Mouse (Mus musculus) MEL-GATA-1-ER (cell line): ENCODE measurements around the gene Znrf3.

ENCODE experiments used
- DNase-seq: peaks from one replicate; pipeline ENCODE4 v3.0.0-alpha.2; 2012; ENCODE audit warnings: low read depth; ENCODE audit errors: extremely low read depth

The Znrf3 gene

GRCm38 (mm10) chr11:5318976-5319375, 125.7 kb downstream of the Znrf3 start:
- no peak for DNase-seq

GRCm38 (mm10) chr11:5318035-5318775, 126.4 kb downstream of the Znrf3 start:
- no peak for DNase-seq

GRCm38 (mm10) chr11:5314796-5315195, 129.9 kb downstream of the Znrf3 start:
- no peak for DNase-seq

GRCm38 (mm10) chr11:5314330-5314741, 130.3 kb downstream of the Znrf3 start:
- DNase-seq, result no peak

GRCm38 (mm10) chr11:5307024-5307905, 137.4 kb downstream of the Znrf3 start:
- DNase-seq, result no peak

- no peak for DNase-seq
Measured at GRCm38 (mm10) chr11:5306017-5306416, 138.6 kb downstream of the Znrf3 start.

GRCm38 (mm10) chr11:5304526-5304925, 140.1 kb downstream of the Znrf3 start:
- no peak for DNase-seq

- no peak for DNase-seq
Measured at GRCm38 (mm10) chr11:5298007-5298372, 146.7 kb downstream of the Znrf3 start.

GRCm38 (mm10) chr11:5297148-5298006, 147.3 kb downstream of the Znrf3 start:
- DNase-seq, result no peak

GRCm38 (mm10) chr11:5296576-5297115, 148.0 kb downstream of the Znrf3 start:
- DNase-seq, result no peak

GRCm38 (mm10) chr11:5294805-5295204, 149.8 kb downstream of the Znrf3 start:
- DNase-seq, result no peak

GRCm38 (mm10) chr11:5290691-5291090, 154.0 kb downstream of the Znrf3 start:
- peak; percentile 18 for DNase-seq

GRCm38 (mm10) chr11:5289826-5290580, 154.6 kb downstream of the Znrf3 start:
- no peak for DNase-seq

- no peak for DNase-seq
Measured at GRCm38 (mm10) chr11:5283987-5284386, 160.7 kb downstream of the Znrf3 start.

GRCm38 (mm10) chr11:5280932-5281331, 163.7 kb downstream of the Znrf3 start:
- DNase-seq, result no peak

- DNase-seq, result no peak
Measured at GRCm38 (mm10) chr11:5278463-5278862, 166.2 kb downstream of the Znrf3 start.

- DNase-seq, result no peak
Measured at GRCm38 (mm10) chr11:5277307-5277971, 167.2 kb downstream of the Znrf3 start.

GRCm38 (mm10) chr11:5275216-5275615, 169.4 kb downstream of the Znrf3 start:
- no peak for DNase-seq

- DNase-seq, result peak; percentile 6
Measured at GRCm38 (mm10) chr11:5272536-5273234, 172.0 kb downstream of the Znrf3 start.

GRCm38 (mm10) chr11:5272066-5272360, 172.6 kb downstream of the Znrf3 start:
- DNase-seq, result no peak
